Mouse (Mus musculus) olfactory bulb, adult 2 months (tissue): ENCODE results near the gene Nbl1.
A peak's percentile ranks its signal among the peaks of the same experiment; 100 is the strongest.

Source experiments
- CTCF ChIP-seq: fragments of 200-500 bp; IDR thresholded peaks from 2 replicates; pipeline ENCODE4 v1.5.1; 2012; ENCODE audit warnings: low read depth, mild to moderate bottlenecking, low read length, moderate library complexity; ENCODE audit not compliant: insufficient read depth
- POLR2A ChIP-seq: fragments of 200-500 bp; IDR thresholded peaks from 2 replicates; pipeline ENCODE4 v1.6.1; 2012; ENCODE audit warnings: mild to moderate bottlenecking, low read depth, low read length, moderate library complexity; ENCODE audit not compliant: insufficient read depth

- TF ChIP-seq POLR2A (peak; percentile 78), CTCF (no peak)
Measured at GRCm38 (mm10) chr4:139130701-139131549, 38.1 kb upstream of the Nbl1 start, which contains the start of gene Minos1.
